Mouse (Mus musculus) Patski (cell line): Measurements from ENCODE around the gene Dlg1. TPM values are rescaled to one million over a fixed set of nuclear protein-coding genes. Genes with fewer than 3 reads are reported as not detected.

Experiments
- ATAC-seq: fragments of 100-300 bp; one replicate; pipeline ENCODE4 v1.8.0; 2021
- CTCF ChIA-PET: fragments of 350-600 bp; sonication (Branson Sonifier 250); formaldehyde crosslinking; loops from one replicate; lab custom pipeline; 2022; ENCODE audit warnings: inconsistent platforms; lab: Charles Lee
- POLR2A ChIA-PET: fragments of 350-600 bp; sonication (Branson Sonifier 250); formaldehyde crosslinking; loops from one replicate; lab custom pipeline; 2022; ENCODE audit warnings: antibody characterized with exemption, inconsistent platforms; lab: Charles Lee
- DNase-seq: peaks from one replicate; pipeline ENCODE4 v3.0.0-alpha.2; 2011; ENCODE audit warnings: low read depth, low spot score
- H3K27me3 ChIP-seq: fragments of 371-371 bp; one replicate; pipeline ENCODE4 v1.5.1; 2021
- CTCF ChIP-seq: fragments of 100-300 bp; IDR thresholded peaks from one replicate; pipeline ENCODE4 v1.5.1; 2021
- in situ Hi-C: fragments of 300-500 bp; cut with MboI; formaldehyde crosslinking; loops from 3 replicates; pipeline ENCODE4 v1.11.1; 2018; ENCODE audit warnings: low pct_unique_long_range_greater_than_20kb, mixed read lengths
- polyA plus RNA-seq: library from polyadenylated mRNA; unstranded; gene quantifications from one replicate; pipeline ENCODE4 v1.2.3, GENCODE M21; 2021

Dlg1 gene
- polyA plus RNA-seq, 1 experiment from 2014 or later: 116 TPM

- ATAC-seq (no peak), DNase-seq (no peak)
- no peak for TF ChIP-seq CTCF
- in situ Hi-C loops: no loop called here
- CTCF ChIA-PET: no interaction called here
- POLR2A ChIA-PET: no interaction called here
- no peaks in the 10 kb centered on the region for H3K27me3 ChIP-seq
Observed at GRCm38 (mm10) chr16:31756436-31756835, 93.2 kb downstream of the Dlg1 start.

DNA sequence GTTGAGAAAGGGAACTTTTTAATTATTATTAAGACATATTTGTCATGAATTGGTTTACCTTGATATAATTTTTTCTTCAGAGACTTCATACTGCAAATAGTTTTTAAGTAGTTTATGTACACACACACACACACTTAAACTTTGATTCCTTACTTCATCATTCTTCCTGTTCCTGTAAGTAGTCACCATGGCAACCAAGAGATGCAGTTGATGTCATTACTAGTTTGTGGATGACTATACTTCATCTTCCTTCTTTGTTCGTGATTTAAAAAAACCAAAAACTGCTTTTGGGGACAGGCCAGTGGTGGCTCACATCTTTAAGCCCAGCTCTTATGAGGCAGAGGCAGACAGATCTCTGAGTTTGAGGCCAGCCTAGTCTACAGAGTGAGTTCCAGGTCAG is 94.4 kb downstream of the Dlg1 start:
- no peaks in the 10 kb centered on the region for H3K27me3 ChIP-seq
- POLR2A ChIA-PET: no interaction called here
- no peak for TF ChIP-seq CTCF
- CTCF ChIA-PET: no interaction called here
- DNase-seq (no peak), ATAC-seq (no peak)
- in situ Hi-C loops: no loop called here

DNA sequence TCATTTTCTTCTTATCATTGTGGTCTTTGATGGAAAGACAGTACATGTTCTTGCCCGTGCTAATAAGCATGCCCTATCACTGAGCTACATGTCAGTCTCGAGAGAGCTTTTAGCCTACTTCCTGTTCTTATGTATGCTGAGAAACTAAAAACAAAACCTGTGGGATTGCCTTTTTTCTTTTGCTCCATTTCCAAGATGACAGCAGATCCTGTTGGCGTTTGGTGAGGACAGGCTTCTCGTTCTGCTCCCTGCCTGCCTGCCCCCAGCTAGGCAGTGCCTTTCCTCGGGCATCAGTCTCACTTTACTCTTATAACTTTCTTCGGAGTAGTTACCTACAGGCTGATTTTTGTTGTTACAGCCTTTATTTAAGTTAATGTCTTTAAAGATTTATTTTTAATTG is 96.2 kb downstream of the Dlg1 start:
- CTCF ChIA-PET: no interaction called here
- no peak for ATAC-seq
- in situ Hi-C loops: no loop called here
- no peak for TF ChIP-seq CTCF
- POLR2A ChIA-PET: no interaction called here
- H3K27me3 ChIP-seq: no peaks in the 10 kb centered on the region
- DNase-seq: no peak

DNA sequence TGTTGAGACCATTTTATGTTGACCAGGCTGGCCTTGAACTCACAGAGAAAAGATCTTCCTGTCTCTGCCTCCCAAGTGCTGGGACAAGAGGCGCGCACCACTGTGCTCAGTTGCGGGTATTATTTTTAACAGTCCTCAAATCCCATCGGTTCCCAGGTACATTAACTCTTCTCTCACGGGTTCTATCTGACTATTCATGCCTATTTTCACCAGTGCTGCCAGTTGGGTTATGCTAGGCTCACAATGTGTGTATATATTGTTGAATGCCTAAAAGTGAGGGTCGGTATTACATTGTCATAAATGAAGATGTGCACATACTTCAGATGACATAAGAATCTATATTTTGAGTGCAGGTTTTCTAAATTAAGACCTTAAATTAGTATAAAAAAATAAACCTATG is 103.1 kb downstream of the Dlg1 start:
- H3K27me3 ChIP-seq: no peaks in the 10 kb centered on the region
- TF ChIP-seq CTCF: no peak
- no peak for DNase-seq
- ChIA-PET POLR2A (no interaction called here), CTCF (interaction anchor here (1.6 kb wide), 1 partner anchor 11 kb away, joined by 4 read pairs; no protein-coding TSS in a partner anchor)
- ATAC-seq: no peak
- in situ Hi-C loops: no loop called here

- ChIA-PET CTCF (no interaction called here), POLR2A (no interaction called here)
- DNase-seq (no peak), ATAC-seq (no peak)
- no peaks in the 10 kb centered on the region for H3K27me3 ChIP-seq
- in situ Hi-C loops: no loop called here
- TF ChIP-seq CTCF: no peak
Observed at GRCm38 (mm10) chr16:31766715-31767114, 103.5 kb downstream of the Dlg1 start.

GRCm38 (mm10) chr16:31775924-31776323 is 112.7 kb downstream of the Dlg1 start:
- TF ChIP-seq CTCF: no peak
- POLR2A ChIA-PET: no interaction called here
- DNase-seq (no peak), ATAC-seq (no peak)
- in situ Hi-C loops: no loop called here
- CTCF ChIA-PET: interaction anchor here (1.3 to 1.4 kb wide), 2 partner anchors 9 to 14 kb away, joined by 3 to 5 read pairs; no protein-coding TSS in a partner anchor
- no peaks in the 10 kb centered on the region for H3K27me3 ChIP-seq

GRCm38 (mm10) chr16:31781015-31781414 is 117.8 kb downstream of the Dlg1 start:
- ATAC-seq: no peak
- no peak for TF ChIP-seq CTCF
- POLR2A ChIA-PET: no interaction called here

DNA sequence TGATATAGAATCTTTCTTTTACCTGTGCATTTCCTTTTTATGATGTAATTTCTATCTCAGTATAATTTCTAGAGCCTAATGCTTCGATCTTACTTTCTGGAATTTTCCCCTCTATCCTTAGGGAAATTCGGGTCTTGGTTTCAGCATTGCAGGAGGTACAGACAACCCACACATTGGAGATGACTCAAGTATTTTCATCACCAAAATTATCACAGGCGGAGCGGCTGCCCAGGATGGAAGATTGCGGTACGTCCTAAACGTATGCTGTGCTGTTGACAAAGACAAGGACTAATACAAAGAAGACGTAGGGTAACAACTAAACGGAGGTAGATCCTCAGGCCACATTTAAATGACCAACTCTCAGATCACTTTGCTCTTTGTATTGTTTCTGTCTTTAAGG is 126.8 kb downstream of the Dlg1 start:
- POLR2A ChIA-PET: no interaction called here
- no peak for DNase-seq
- CTCF ChIA-PET: interaction anchor here (1.2 kb wide), 1 partner anchor 12 kb away, joined by 3 read pairs; no protein-coding TSS in a partner anchor
- no peak for TF ChIP-seq CTCF
- in situ Hi-C loops: no loop called here
- H3K27me3 ChIP-seq: no peaks in the 10 kb centered on the region
- ATAC-seq: no peak

More at GRCm38 (mm10) chr16:31781015-31781414, 117.8 kb downstream of the Dlg1 start:
- H3K27me3 ChIP-seq: no peaks in the 10 kb centered on the region
- in situ Hi-C loops: no loop called here
- CTCF ChIA-PET: no interaction called here
- no peak for DNase-seq

- ATAC-seq (no peak), DNase-seq (no peak)
- ChIA-PET POLR2A (no interaction called here), CTCF (interaction anchor here (1.2 kb wide), 1 partner anchor 10 kb away, joined by 3 read pairs; no protein-coding TSS in a partner anchor)
- no peaks in the 10 kb centered on the region for H3K27me3 ChIP-seq
- in situ Hi-C loops: no loop called here
- no peak for TF ChIP-seq CTCF
Observed at GRCm38 (mm10) chr16:31803644-31804043, 140.4 kb downstream of the Dlg1 start.

GRCm38 (mm10) chr16:31826049-31826448 is 162.8 kb downstream of the Dlg1 start:
- CTCF ChIA-PET: no interaction called here
- POLR2A ChIA-PET: no interaction called here
- peak; percentile 38 for DNase-seq
- ATAC-seq: no peak
- in situ Hi-C loops: no loop called here
- no peaks in the 10 kb centered on the region for H3K27me3 ChIP-seq
- TF ChIP-seq CTCF: no peak

- ChIA-PET CTCF (no interaction called here), POLR2A (no interaction called here)
- TF ChIP-seq CTCF: no peak
- DNase-seq: no peak
- H3K27me3 ChIP-seq: no peaks in the 10 kb centered on the region
- in situ Hi-C loops: no loop called here
- no peak for ATAC-seq
Observed at GRCm38 (mm10) chr16:31830726-31831125, 167.5 kb downstream of the Dlg1 start.
